Mouse (Mus musculus) heart, postnatal 0 days (tissue): ENCODE results near the gene Gpbar1. TPM values are rescaled to one million over a fixed set of nuclear protein-coding genes. Genes with fewer than 3 reads are reported as not detected.

Experiments used
- ATAC-seq: fragments of 200-750 bp; cut with Nextera tagmentation; 2 replicates; pipeline ENCODE4 v1.8.0; 2017; ENCODE audit warnings: low read depth, moderate number of reproducible peaks, moderate library complexity; ENCODE audit not compliant: insufficient read depth
- DNase-seq: peaks from one replicate; pipeline ENCODE4 v3.0.0-alpha.2; 2016; ENCODE audit warnings: low spot score
- H3K27ac ChIP-seq: fragments of 300-500 bp; sonication (generic); 2 replicates; pipeline ENCODE4 v1.5.1; 2014; ENCODE audit warnings: low read depth, mild to moderate bottlenecking
- H3K27me3 ChIP-seq: fragments of 300-500 bp; sonication (generic); 2 replicates; pipeline ENCODE4 v1.6.1; 2014; ENCODE audit warnings: low read length, mixed read lengths; ENCODE audit not compliant: control insufficient read depth, insufficient read depth
- H3K36me3 ChIP-seq: fragments of 300-500 bp; sonication (generic); replicated peaks from 2 replicates; pipeline ENCODE4 v1.6.1; 2014; ENCODE audit warnings: low read length, mixed read lengths; ENCODE audit not compliant: control insufficient read depth, insufficient read depth
- H3K4me1 ChIP-seq: fragments of 300-500 bp; sonication (generic); 2 replicates; pipeline ENCODE4 v1.6.1; 2014; ENCODE audit warnings: antibody characterized with exemption; ENCODE audit not compliant: control insufficient read depth, insufficient read depth
- H3K4me2 ChIP-seq: fragments of 300-500 bp; sonication (generic); 2 replicates; pipeline ENCODE4 v1.6.1; 2014; ENCODE audit warnings: low read depth, mild to moderate bottlenecking, low read length, moderate library complexity
- H3K4me3 ChIP-seq: fragments of 300-500 bp; sonication (generic); 2 replicates; pipeline ENCODE4 v1.5.1; 2014; ENCODE audit warnings: low read depth, low read length
- H3K9ac ChIP-seq: fragments of 300-500 bp; sonication (generic); replicated peaks from 2 replicates; pipeline ENCODE4 v1.6.1; 2014; ENCODE audit warnings: low read depth, low read length, mixed read lengths
- H3K9me3 ChIP-seq: fragments of 300-500 bp; sonication (generic); replicated peaks from 2 replicates; pipeline ENCODE4 v1.6.1; 2016; ENCODE audit warnings: low read length; ENCODE audit not compliant: control insufficient read depth
- CTCF ChIP-seq: IDR thresholded peaks from 2 replicates; pipeline ENCODE4 v1.5.1; 2016; ENCODE audit warnings: antibody characterized with exemption, control low read depth, low read depth
- EP300 ChIP-seq: IDR thresholded peaks from 2 replicates; pipeline ENCODE4 v1.6.1; 2016; ENCODE audit warnings: antibody characterized with exemption, low read depth
- WGBS: fragments of 180-500 bp; shearing (Covaris S2); extraction: QIAGEN DNeasy Blood & Tissue Kit; methylation state at CpG from one replicate; pipeline ENCODE4 v1.1.7; 2014; 5-methylcytosine and 5-hydroxymethylcytosine counted together
- polyA plus RNA-seq: library from polyadenylated mRNA; unstranded; fragments of >200 nt; fragmentation: Nextera tagmentation; extraction: Ambion mirVana; gene quantifications from 2 replicates; pipeline ENCODE4 v1.2.1, GENCODE M21; 2015
- total RNA-seq: library from RNA; depleted of rRNA; stranded (reverse); fragments of >200 nt; gene quantifications from 2 replicates; pipeline ENCODE4 v1.2.3, GENCODE M21; 2014; ENCODE audit warnings: low replicate concordance; rRNA removed

The Gpbar1 gene
- total RNA-seq (0.27 TPM in 1 of 2 replicates, not detected in the other), polyA plus RNA-seq (0.22 and 0.33 TPM in 2 replicates)

DNA sequence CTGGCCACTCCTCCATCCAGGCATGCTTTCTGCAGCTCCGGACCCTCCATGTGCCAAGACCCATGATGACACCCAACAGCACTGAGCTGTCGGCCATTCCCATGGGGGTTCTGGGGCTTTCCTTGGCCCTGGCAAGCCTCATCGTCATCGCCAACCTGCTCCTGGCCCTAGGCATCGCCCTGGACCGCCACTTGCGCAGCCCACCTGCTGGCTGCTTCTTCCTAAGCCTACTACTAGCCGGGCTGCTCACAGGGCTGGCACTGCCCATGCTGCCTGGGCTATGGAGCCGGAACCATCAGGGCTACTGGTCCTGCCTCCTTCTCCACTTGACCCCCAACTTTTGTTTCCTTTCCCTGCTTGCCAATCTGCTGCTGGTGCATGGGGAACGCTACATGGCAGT, at the start of gene Gpbar1:
TSS of gene Gpbar1 (plus strand) at position 13 of the 400 bp plus-strand sequence.
- DNase-seq (no peak), ATAC-seq (no peak)
- H3K4me2 ChIP-seq, result no peak within 1 kb of the TSS
- no peak within 1 kb of the TSS for H3K4me3 ChIP-seq
- no peak within 1 kb of the TSS for H3K9ac ChIP-seq
- peaks cover 20% of the 10 kb centered on the region for H3K4me1 ChIP-seq
- 88% methylated on average over 10 of the region's 10 CpGs for WGBS
- no peaks in the 10 kb centered on the region for H3K27me3 ChIP-seq
- H3K27ac ChIP-seq, result no peak within 1 kb of the TSS
- peaks cover 43% of the 10 kb centered on the region for H3K36me3 ChIP-seq
- TF ChIP-seq CTCF, result no peak
- no peak for TF ChIP-seq EP300
- H3K9me3 ChIP-seq, result no peaks in the 10 kb centered on the region

GRCm38 (mm10) chr1:74229942-74230341, 48.4 kb upstream of the Gpbar1 start:
- no peak overlapping the region for H3K9ac ChIP-seq
- no peaks in the 10 kb centered on the region for H3K9me3 ChIP-seq
- H3K27ac ChIP-seq, result no peak overlapping the region
- 72% methylated on average over 2 of the region's 2 CpGs for WGBS
- H3K4me2 ChIP-seq, result no peak overlapping the region
- ATAC-seq (no peak), DNase-seq (no peak)
- no peaks in the 10 kb centered on the region for H3K36me3 ChIP-seq
- no peak overlapping the region for H3K4me3 ChIP-seq
- no peaks in the 10 kb centered on the region for H3K27me3 ChIP-seq
- peaks cover 6% of the 10 kb centered on the region for H3K4me1 ChIP-seq
- no peak for TF ChIP-seq CTCF
- TF ChIP-seq EP300, result no peak

GRCm38 (mm10) chr1:74230992-74231391, 47.4 kb upstream of the Gpbar1 start:
- Histone ChIP-seq H3K4me3 (no peak overlapping the region), H3K27me3 (no peaks in the 10 kb centered on the region), H3K9me3 (no peaks in the 10 kb centered on the region), H3K4me1 (peaks cover 6% of the 10 kb centered on the region), H3K4me2 (no peak overlapping the region), H3K36me3 (no peaks in the 10 kb centered on the region), H3K27ac (no peak overlapping the region), H3K9ac (no peak overlapping the region)
- ATAC-seq (no peak), DNase-seq (no peak)
- 75% methylated on average over 1 of the region's 1 CpGs for WGBS
- TF ChIP-seq CTCF, result no peak
- TF ChIP-seq EP300, result no peak

- no peaks in the 10 kb centered on the region for H3K9me3 ChIP-seq
- ATAC-seq (peak; percentile 94), DNase-seq (peak; percentile 97)
- H3K9ac ChIP-seq, result peak within 1 kb of the TSS; percentile 98
- peak within 1 kb of the TSS; percentile 95 for H3K4me3 ChIP-seq
- no peaks in the 10 kb centered on the region for H3K36me3 ChIP-seq
- H3K4me2 ChIP-seq, result peak within 1 kb of the TSS; percentile 77
- peaks cover 34% of the 10 kb centered on the region for H3K4me1 ChIP-seq
- peak within 1 kb of the TSS; percentile 98 for H3K27ac ChIP-seq
- no peaks in the 10 kb centered on the region for H3K27me3 ChIP-seq
- TF ChIP-seq EP300 (peak; percentile 18; the same call in 1 of the 2 replicates), CTCF (no peak)
- 2% methylated on average over 42 of the region's 55 CpGs for WGBS
Measured at GRCm38 (mm10) chr1:74235938-74236589, 42.3 kb upstream of the Gpbar1 start, which contains the start of gene Arpc2. Gene Arpc2 (plus strand): TSS chr1:74236084.

DNA sequence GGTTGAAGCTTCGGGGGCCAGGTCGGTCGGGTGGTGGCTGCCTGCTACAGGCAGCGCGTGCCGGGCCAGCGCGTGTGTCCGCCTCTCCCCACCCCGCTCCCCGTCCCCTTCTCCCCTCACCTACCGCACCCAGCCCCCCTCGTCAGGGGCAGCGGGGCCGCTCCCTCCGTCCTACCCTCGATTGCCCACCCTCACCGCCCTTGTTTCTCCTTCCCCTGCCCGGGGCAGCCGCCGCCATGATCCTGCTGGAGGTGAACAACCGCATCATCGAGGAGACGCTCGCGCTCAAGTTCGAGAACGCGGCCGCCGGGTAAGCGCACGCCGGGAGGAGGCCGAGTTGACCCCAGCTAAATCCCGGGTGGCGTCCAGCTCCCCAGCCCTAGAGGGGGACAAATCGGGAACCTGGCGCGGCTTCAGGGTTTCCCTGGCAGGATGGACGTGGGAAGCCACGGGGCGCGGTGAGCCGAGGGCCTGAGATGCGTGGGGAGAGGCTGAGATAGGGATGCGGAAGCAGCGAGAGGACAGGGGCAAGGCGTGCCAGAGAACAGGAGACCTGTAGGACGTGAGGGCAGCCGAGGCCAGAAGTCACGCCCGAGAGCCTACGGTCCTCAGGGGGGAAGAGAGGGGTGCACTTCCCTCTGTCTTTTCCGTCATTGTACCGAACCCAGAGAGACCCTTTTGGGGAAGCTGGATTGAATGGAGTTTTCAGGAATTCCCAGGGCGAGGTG, 41.6 kb upstream of the Gpbar1 start:
- TF ChIP-seq CTCF, result no peak
- TF ChIP-seq EP300, result no peak; the same call in 1 of the 2 replicates
- H3K4me2 ChIP-seq, result peak overlapping the region; percentile 77
- H3K36me3 ChIP-seq, result no peaks in the 10 kb centered on the region
- peak overlapping the region; percentile 98 for H3K9ac ChIP-seq
- DNase-seq (peak; percentile 59), ATAC-seq (peak; percentile 29)
- whole genome bisulfite sequencing, result under 1% methylated on average over 37 of the region's 57 CpGs
- H3K9me3 ChIP-seq, result no peaks in the 10 kb centered on the region
- peak overlapping the region; percentile 98 for H3K27ac ChIP-seq
- peak overlapping the region; percentile 95 for H3K4me3 ChIP-seq
- no peaks in the 10 kb centered on the region for H3K27me3 ChIP-seq
- H3K4me1 ChIP-seq, result peaks cover 40% of the 10 kb centered on the region
